Mouse (Mus musculus) heart, adult 2 months (tissue): ENCODE data around the gene Anxa1.

Experiments used
- EP300 ChIP-seq: fragments of 200-500 bp; IDR thresholded peaks from 2 replicates; pipeline ENCODE4 v1.6.1; 2011; ENCODE audit warnings: low read depth, low read length, control low read depth; ENCODE audit not compliant: insufficient read depth
- POLR2A ChIP-seq: fragments of 200-500 bp; IDR thresholded peaks from 2 replicates; pipeline ENCODE4 v1.6.1; 2011; ENCODE audit warnings: mild to moderate bottlenecking, low read depth, low read length, control low read depth; ENCODE audit not compliant: insufficient read depth

GRCm38 (mm10) chr19:20363221-20363620 is 27.5 kb downstream of the Anxa1 start:
- no peak for TF ChIP-seq POLR2A
- TF ChIP-seq EP300: no peak
